Mouse (Mus musculus) layer of hippocampus, adult 2 months (tissue): ENCODE results near the gene Olfr600. TPM values are rescaled to one million over a fixed set of nuclear protein-coding genes. Genes with fewer than 3 reads are reported as not detected.
"Not testable (repeated sequence)": the region's sequence is repeated elsewhere in the genome, so short reads cannot be mapped to it uniquely, and the experiment has no call there.

Experiments
- DNase-seq, 2 experiments: peaks; one replicate each; pipeline ENCODE4 v3.0.0; 2022; ENCODE audit warnings: low spot score in 2 of 2
- H3K27ac ChIP-seq: fragments of 200-600 bp; 2 replicates; pipeline ENCODE4 v1.8.1; 2022
- H3K4me3 ChIP-seq: fragments of 200-600 bp; 2 replicates; pipeline ENCODE4 v1.8.1; 2022; ENCODE audit warnings: mild to moderate bottlenecking
- CTCF ChIP-seq: fragments of 200-600 bp; conservative IDR thresholded peaks from 2 replicates; pipeline ENCODE4 v1.8.1; 2022; ENCODE audit warnings: antibody characterized with exemption, mild to moderate bottlenecking, moderate library complexity
- long read RNA-seq, 2 experiments: library from polyadenylated mRNA; stranded (forward); transcript quantifications; one replicate each; pipeline ENCODE4 v2.0.0; 2021; ENCODE audit warnings: borderline mapping rate in 2 of 2
- total RNA-seq, 2 experiments: library from RNA; stranded (reverse); gene quantifications; 2 replicates each; pipeline ENCODE4 v1.2.3; 2021

The Olfr600 gene
- total RNA-seq = not detected
- long read RNA-seq, experiment 1 = 0 reads
- long read RNA-seq, experiment 2 = 0 reads

GRCm38 (mm10) chr7:103349569-103349968, at the start of gene Olfr600:
Olfr600 (minus strand) TSS chr7:103349669.
- DNase-seq = no peak
- no peak within 1 kb of the TSS for H3K27ac ChIP-seq
- no peak within 1 kb of the TSS for H3K4me3 ChIP-seq
- TF ChIP-seq CTCF = no peak

- no peak for TF ChIP-seq CTCF
- no peak for DNase-seq
- Histone ChIP-seq H3K4me3 (no peak overlapping the region), H3K27ac (no peak overlapping the region)
Measured at GRCm38 (mm10) chr7:103398981-103399380, 49.5 kb upstream of the Olfr600 start.

- no peak for TF ChIP-seq CTCF
- no peak overlapping the region for H3K4me3 ChIP-seq
- no peak overlapping the region for H3K27ac ChIP-seq
- DNase-seq = no peak
Measured at GRCm38 (mm10) chr7:103397758-103398157, 48.3 kb upstream of the Olfr600 start.

DNA sequence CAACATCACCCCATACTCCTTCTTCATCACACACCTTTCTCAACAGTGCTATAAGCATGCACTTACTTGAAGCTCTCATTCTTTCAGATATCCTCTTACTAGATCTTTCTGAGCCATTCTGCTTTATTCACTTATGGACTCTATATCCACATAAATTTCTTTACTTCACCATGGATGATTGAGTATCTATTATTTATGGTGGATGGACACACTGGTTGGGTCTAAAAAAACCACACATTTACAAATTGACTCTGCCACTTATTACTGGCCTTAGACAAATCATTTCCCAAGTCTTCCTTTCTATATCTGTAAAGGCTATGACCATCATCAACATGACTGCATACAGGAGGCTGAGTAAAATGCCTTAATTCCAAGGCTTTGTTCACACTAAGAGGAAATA, 36.6 kb upstream of the Olfr600 start, which contains the start of gene Olfr603:
Gene Olfr603 (minus strand): TSS at position 101 of the 400 bp plus-strand sequence.
- Histone ChIP-seq H3K27ac (no peak within 1 kb of the TSS), H3K4me3 (no peak within 1 kb of the TSS)
- no peak for DNase-seq
- no peak for TF ChIP-seq CTCF

DNA sequence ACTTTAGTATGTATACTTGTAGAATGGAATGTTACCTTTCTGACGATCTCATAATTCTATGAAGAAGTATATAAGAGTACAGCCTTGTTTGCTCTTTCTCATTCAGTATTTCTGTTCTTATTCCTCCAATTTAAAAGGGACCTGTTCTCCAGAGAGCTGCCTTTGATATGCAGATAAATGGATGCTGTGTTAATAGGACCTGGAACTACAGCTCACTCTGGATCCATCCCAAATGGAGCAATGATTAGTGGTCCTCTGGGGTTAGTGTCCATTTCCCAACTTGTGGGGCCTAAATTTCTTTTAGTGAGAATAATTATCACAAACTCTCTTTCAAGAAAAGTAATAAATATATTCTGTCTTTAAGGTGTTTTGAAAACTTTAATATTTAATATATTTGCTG, 13.1 kb upstream of the Olfr600 start, which contains the start of gene Olfr601:
Gene Olfr601 (minus strand): TSS at position 101 of the 400 bp plus-strand sequence.
- Histone ChIP-seq H3K4me3 (no peak within 1 kb of the TSS), H3K27ac (no peak within 1 kb of the TSS)
- TF ChIP-seq CTCF = no peak
- DNase-seq = no peak

GRCm38 (mm10) chr7:103335617-103336016, 13.9 kb downstream of the Olfr600 start, which contains the start of gene Olfr599:
Olfr599 (plus strand) TSS chr7:103335917.
- TF ChIP-seq CTCF = no peak
- no peak within 1 kb of the TSS for H3K4me3 ChIP-seq
- DNase-seq = no peak
- H3K27ac ChIP-seq = no peak within 1 kb of the TSS

DNA sequence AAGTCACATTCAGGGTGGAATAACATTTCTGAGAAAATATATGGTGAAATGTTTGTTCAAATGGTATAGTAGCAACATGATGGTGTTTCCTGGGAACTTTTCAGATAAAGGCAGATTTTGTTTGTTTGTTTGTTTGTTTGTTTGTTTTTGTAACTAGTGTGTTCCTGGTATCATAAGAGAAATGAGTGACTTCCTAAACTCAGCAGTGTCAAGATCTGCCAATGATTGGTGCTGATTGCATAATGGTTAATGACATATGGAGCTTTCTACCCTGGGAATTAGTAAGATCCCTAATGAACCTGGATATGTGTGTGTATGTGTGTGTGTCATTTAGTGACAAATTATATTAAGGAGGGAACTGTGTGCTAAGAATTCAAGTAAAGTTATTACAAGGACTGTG, 26.2 kb downstream of the Olfr600 start, which contains the start of gene Olfr598:
Gene Olfr598 (plus strand): TSS at position 301 of the 400 bp plus-strand sequence.
- no peak within 1 kb of the TSS for H3K27ac ChIP-seq
- H3K4me3 ChIP-seq = no peak within 1 kb of the TSS
- DNase-seq = no peak
- TF ChIP-seq CTCF = no peak

DNA sequence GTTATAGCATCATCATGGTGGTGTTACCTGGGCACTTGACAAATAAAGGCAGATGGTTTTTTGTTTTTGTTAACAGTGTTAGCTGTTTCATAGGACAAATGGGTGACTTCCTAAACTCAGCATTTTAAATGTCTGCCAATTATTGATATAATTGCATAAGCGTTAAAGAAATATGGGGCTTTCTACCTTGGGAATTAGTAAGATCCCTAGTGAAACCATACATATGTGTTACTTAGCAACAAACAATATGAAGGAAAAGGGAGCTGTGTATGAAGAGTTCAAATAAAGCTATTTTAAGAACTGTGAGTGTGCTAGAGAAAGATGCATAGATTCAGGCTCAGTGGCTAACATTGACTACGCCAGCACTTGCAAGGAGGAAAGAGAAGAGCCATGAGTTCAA, 33.5 kb downstream of the Olfr600 start, which contains the start of gene Olfr597:
Gene Olfr597 (plus strand): TSS at position 301 of the 400 bp plus-strand sequence.
- not testable (repeated sequence) for H3K27ac ChIP-seq, DNase-seq, H3K4me3 ChIP-seq

- not testable (repeated sequence) for H3K27ac ChIP-seq, H3K4me3 ChIP-seq, DNase-seq
Measured at GRCm38 (mm10) chr7:103305348-103305747, 44.1 kb downstream of the Olfr600 start, which contains the start of gene Olfr596. Olfr596 (plus strand) TSS chr7:103305648.

Other genes starting within 250 kb of the Olfr600 start
- gene Olfr586, start 224.0 kb downstream of the Olfr600 start, total RNA-seq = not detected
- gene Olfr588-ps1, start 208.8 kb downstream of the Olfr600 start, total RNA-seq = not detected
- not detected for gene Olfr589, start 193.3 kb downstream of the Olfr600 start, total RNA-seq
- gene Olfr591, start 171.3 kb downstream of the Olfr600 start, total RNA-seq = not detected
- not detected for gene Olfr592, start 164.9 kb downstream of the Olfr600 start, total RNA-seq
- gene Olfr593, start 137.8 kb downstream of the Olfr600 start, total RNA-seq = not detected
- gene Olfr594, start 132.7 kb downstream of the Olfr600 start, total RNA-seq = not detected
- gene Usp17ld, start 97.2 kb downstream of the Olfr600 start, total RNA-seq = not detected
- gene Olfr596, start 44.0 kb downstream of the Olfr600 start, total RNA-seq = not detected
- not detected for gene Olfr597, start 33.4 kb downstream of the Olfr600 start, total RNA-seq
- gene Olfr598, start 26.1 kb downstream of the Olfr600 start, total RNA-seq = not detected
- not detected for gene Olfr599, start 13.8 kb downstream of the Olfr600 start, total RNA-seq
- gene Olfr601, start 13.0 kb upstream of the Olfr600 start, total RNA-seq = not detected
- not detected for gene Olfr603, start 36.5 kb upstream of the Olfr600 start, total RNA-seq
- gene Usp17lc, start 65.4 kb upstream of the Olfr600 start, total RNA-seq = not detected
- gene Olfr605, start 95.8 kb upstream of the Olfr600 start, total RNA-seq = not detected
- not detected for gene Olfr606, start 99.4 kb upstream of the Olfr600 start, total RNA-seq
- not detected for gene Olfr607, start 114.5 kb upstream of the Olfr600 start, total RNA-seq
- gene Olfr608, start 120.2 kb upstream of the Olfr600 start, total RNA-seq = not detected
- not detected for gene Olfr609, start 148.4 kb upstream of the Olfr600 start, total RNA-seq
- gene Olfr610, start 162.5 kb upstream of the Olfr600 start, total RNA-seq = not detected
- gene Olfr611, start 171.2 kb upstream of the Olfr600 start, total RNA-seq = not detected
- not detected for gene Olfr612, start 193.0 kb upstream of the Olfr600 start, total RNA-seq
- gene Olfr613, start 198.4 kb upstream of the Olfr600 start, total RNA-seq = not detected
- gene Olfr615, start 206.4 kb upstream of the Olfr600 start, total RNA-seq = not detected
- not detected for gene Olfr616, start 219.5 kb upstream of the Olfr600 start, total RNA-seq
- not detected for gene Olfr617, start 223.4 kb upstream of the Olfr600 start, total RNA-seq
- not detected for gene Olfr618, start 240.4 kb upstream of the Olfr600 start, total RNA-seq